Mouse (Mus musculus) retina, adult 2 months (tissue): ENCODE data around the gene Wars.
A peak's percentile ranks its signal among the peaks of the same experiment; 100 is the strongest.
"Not testable (repeated sequence)": the region's sequence is repeated elsewhere in the genome, so short reads cannot be mapped to it uniquely, and the experiment has no call there.

Experiments
- DNase-seq: peaks from one replicate; pipeline ENCODE4 v3.0.0-alpha.2; 2012; ENCODE audit warnings: low read depth, low spot score

Gene Wars

GRCm38 (mm10) chr12:108857109-108857508, 36.9 kb downstream of the Wars start:
- DNase-seq: no peak

- no peak for DNase-seq
Observed at GRCm38 (mm10) chr12:108856186-108856585, 37.8 kb downstream of the Wars start.

- no peak for DNase-seq
Observed at GRCm38 (mm10) chr12:108855081-108855480, 38.9 kb downstream of the Wars start.

GRCm38 (mm10) chr12:108852822-108853221, 41.2 kb downstream of the Wars start:
- DNase-seq: no peak

GRCm38 (mm10) chr12:108850886-108851285, 43.1 kb downstream of the Wars start:
- DNase-seq: no peak

GRCm38 (mm10) chr12:108850129-108850528, 43.8 kb downstream of the Wars start:
- peak; percentile 22 for DNase-seq

- DNase-seq: no peak
Observed at GRCm38 (mm10) chr12:108849488-108850022, 44.4 kb downstream of the Wars start.

GRCm38 (mm10) chr12:108848033-108848432, 45.9 kb downstream of the Wars start:
- not testable (repeated sequence) for DNase-seq

GRCm38 (mm10) chr12:108842663-108843062, 51.3 kb downstream of the Wars start:
- no peak for DNase-seq

GRCm38 (mm10) chr12:108841181-108841580, 52.8 kb downstream of the Wars start:
- DNase-seq: no peak

GRCm38 (mm10) chr12:108836722-108837121, 57.3 kb downstream of the Wars start:
- DNase-seq: no peak

GRCm38 (mm10) chr12:108835840-108836409, 58.0 kb downstream of the Wars start, which contains the start of the genes Slc25a29 and Slc25a47:
TSS of gene Slc25a29 (minus strand) at chr12:108835883.
TSS of gene Slc25a47 (plus strand) at chr12:108836046.
- DNase-seq: peak; percentile 88

- DNase-seq: no peak
Observed at GRCm38 (mm10) chr12:108835208-108835839, 58.6 kb downstream of the Wars start.

GRCm38 (mm10) chr12:108834786-108835185, 59.2 kb downstream of the Wars start:
- DNase-seq: no peak

GRCm38 (mm10) chr12:108834337-108834736, 59.6 kb downstream of the Wars start:
- DNase-seq: no peak

GRCm38 (mm10) chr12:108833408-108833807, 60.6 kb downstream of the Wars start:
- no peak for DNase-seq

- no peak for DNase-seq
Observed at GRCm38 (mm10) chr12:108832851-108833250, 61.1 kb downstream of the Wars start.

- no peak for DNase-seq
Observed at GRCm38 (mm10) chr12:108831966-108832643, 61.9 kb downstream of the Wars start.

- no peak for DNase-seq
Observed at GRCm38 (mm10) chr12:108830358-108830757, 63.6 kb downstream of the Wars start.

GRCm38 (mm10) chr12:108829636-108830035, 64.3 kb downstream of the Wars start:
- no peak for DNase-seq

GRCm38 (mm10) chr12:108827641-108828040, 66.3 kb downstream of the Wars start:
- DNase-seq: no peak

- DNase-seq: no peak
Observed at GRCm38 (mm10) chr12:108826958-108827535, 66.9 kb downstream of the Wars start.
